Mouse (Mus musculus) liver, adult 2 months (tissue): ENCODE data around the gene Gfod1. TPM values are rescaled to one million over a fixed set of nuclear protein-coding genes. Genes with fewer than 3 reads are reported as not detected.

Experiments
- DNase-seq: peaks from one replicate; pipeline ENCODE4 v3.0.0-alpha.2; 2011; ENCODE audit warnings: low read depth, low spot score; ENCODE audit errors: extremely low read depth
- H3K27ac ChIP-seq: fragments of 200-500 bp; replicated peaks from 2 replicates; pipeline ENCODE4 v1.5.1; 2012; ENCODE audit warnings: low read depth, mild to moderate bottlenecking, control low read depth, inconsistent platforms, low read length; ENCODE audit not compliant: insufficient read depth
- H3K27me3 ChIP-seq: fragments of 200-500 bp; 2 replicates; pipeline ENCODE4 v1.6.1; 2012; ENCODE audit warnings: mild to moderate bottlenecking, moderate library complexity, low read length, inconsistent platforms; ENCODE audit not compliant: control insufficient read depth, insufficient read depth
- H3K36me3 ChIP-seq: fragments of 200-500 bp; 2 replicates; pipeline ENCODE4 v1.6.1; 2012; ENCODE audit warnings: low read length, inconsistent platforms; ENCODE audit not compliant: control insufficient read depth, insufficient read depth
- H3K4me1 ChIP-seq: fragments of 200-500 bp; 2 replicates; pipeline ENCODE4 v1.6.1; 2011; ENCODE audit warnings: low read length; ENCODE audit not compliant: control insufficient read depth, insufficient read depth
- H3K4me3 ChIP-seq: fragments of 200-500 bp; 2 replicates; pipeline ENCODE4 v1.5.1; 2011; ENCODE audit warnings: low read depth, mild to moderate bottlenecking, control low read depth, low read length, moderate library complexity; ENCODE audit not compliant: insufficient read depth
- H3K79me2 ChIP-seq: fragments of 200-500 bp; 2 replicates; pipeline ENCODE4 v1.6.1; 2012; ENCODE audit warnings: inconsistent platforms, mild to moderate bottlenecking, low read length, moderate library complexity; ENCODE audit not compliant: control insufficient read depth, insufficient read depth
- H3K9ac ChIP-seq: fragments of 200-500 bp; 2 replicates; pipeline ENCODE4 v1.6.1; 2012; ENCODE audit warnings: low read depth, mild to moderate bottlenecking, control low read depth, inconsistent platforms, low read length
- CTCF ChIP-seq: fragments of 200-500 bp; IDR thresholded peaks from 2 replicates; pipeline ENCODE4 v1.5.1; 2011; ENCODE audit warnings: low read depth, low read length, control low read depth
- POLR2A ChIP-seq: fragments of 200-500 bp; IDR thresholded peaks from 2 replicates; pipeline ENCODE4 v1.6.1; 2011; ENCODE audit warnings: low read length, control low read depth; ENCODE audit not compliant: insufficient read depth; ENCODE audit errors: extremely low read depth
- WGBS: fragments of 180-500 bp; shearing (Covaris S2); methylation state at CpG from one replicate; pipeline ENCODE4 v1.1.7; 2018; 5-methylcytosine and 5-hydroxymethylcytosine counted together
- polyA plus RNA-seq: library from polyadenylated mRNA; depleted of rRNA; stranded (reverse); fragments of >200 nt; gene quantifications from 2 replicates; pipeline ENCODE4 v1.2.3, GENCODE M21; 2012
- total RNA-seq: library from RNA; depleted of rRNA; stranded (reverse); fragments of >200 nt; gene quantifications from 2 replicates; pipeline ENCODE4 v1.2.3, GENCODE M21; 2014

Gfod1 gene
- total and polyA plus RNA-seq, 2 experiments, result 0.61 to 1.0 TPM

GRCm38 (mm10) chr13:43319396-43319795, 15.4 kb upstream of the Gfod1 start:
- no peak for TF ChIP-seq CTCF
- TF ChIP-seq POLR2A, result no peak
- no peaks in the 10 kb centered on the region for H3K27me3 ChIP-seq

GRCm38 (mm10) chr13:43317411-43317810, 13.4 kb upstream of the Gfod1 start:
- Histone ChIP-seq H3K36me3 (no peaks in the 10 kb centered on the region), H3K4me1 (no peaks in the 10 kb centered on the region)

More at GRCm38 (mm10) chr13:43319396-43319795, 15.4 kb upstream of the Gfod1 start:
- WGBS, result 77% methylated on average over 3 of the region's 3 CpGs
- no peak overlapping the region for H3K27ac ChIP-seq
- H3K79me2 ChIP-seq, result no peaks in the 10 kb centered on the region
- no peak overlapping the region for H3K9ac ChIP-seq
- H3K36me3 ChIP-seq, result no peaks in the 10 kb centered on the region
- no peaks in the 10 kb centered on the region for H3K4me1 ChIP-seq
- DNase-seq, result no peak
- no peak overlapping the region for H3K4me3 ChIP-seq

DNA sequence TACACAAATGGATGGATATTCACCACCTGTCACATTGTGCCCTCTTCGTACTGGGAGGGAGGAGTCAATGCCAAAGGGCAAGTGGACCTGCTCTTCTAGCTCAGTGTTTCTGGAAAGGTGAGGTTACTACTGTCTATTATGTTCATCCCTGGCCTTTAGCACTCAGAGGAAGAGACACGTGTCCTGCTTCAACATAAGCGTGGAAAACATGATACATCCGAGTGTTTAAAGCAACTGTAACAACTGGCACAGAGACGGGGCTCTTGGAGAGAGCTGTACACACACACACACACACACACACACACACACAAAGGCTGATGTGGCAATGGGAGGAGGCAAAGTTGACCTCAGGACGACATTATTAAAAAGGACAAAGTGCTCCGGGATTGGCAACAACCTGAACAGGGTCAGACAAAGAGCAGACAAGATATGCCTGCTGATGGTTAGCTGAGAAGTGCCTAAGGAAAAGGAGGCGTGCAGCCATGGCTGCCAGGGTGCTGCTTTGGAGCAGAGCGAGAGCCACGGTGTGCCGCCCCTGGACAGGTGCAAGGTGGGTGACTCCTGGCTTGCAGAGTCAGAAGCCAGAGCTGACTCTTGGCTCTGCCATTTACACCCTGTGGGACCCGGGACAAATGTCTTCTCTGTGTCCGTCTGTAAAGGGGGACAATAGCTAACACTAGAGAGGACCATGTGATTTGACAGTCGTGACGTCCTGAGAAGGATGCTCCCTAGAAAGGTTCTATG, 1.4 kb upstream of the Gfod1 start:
- H3K4me1 ChIP-seq, result peaks cover 23% of the 10 kb centered on the region
- 42% methylated on average over 15 of the region's 15 CpGs for WGBS
- H3K79me2 ChIP-seq, result peaks cover 13% of the 10 kb centered on the region; the same call in 1 of the 2 replicates
- no peaks in the 10 kb centered on the region for H3K27me3 ChIP-seq
- no peak overlapping the region for H3K9ac ChIP-seq
- no peak overlapping the region for H3K4me3 ChIP-seq
- TF ChIP-seq POLR2A (no peak), CTCF (no peak)
- peak; percentile 96 for DNase-seq
- peak overlapping the region; percentile 53 for H3K27ac ChIP-seq
- H3K36me3 ChIP-seq, result no peaks in the 10 kb centered on the region

More at GRCm38 (mm10) chr13:43317411-43317810, 13.4 kb upstream of the Gfod1 start:
- 71% methylated on average over 5 of the region's 5 CpGs for WGBS
- no peak overlapping the region for H3K9ac ChIP-seq
- no peaks in the 10 kb centered on the region for H3K27me3 ChIP-seq
- no peak overlapping the region for H3K4me3 ChIP-seq
- no peak overlapping the region for H3K27ac ChIP-seq
- no peak for DNase-seq
- TF ChIP-seq POLR2A (no peak), CTCF (no peak)
- no peaks in the 10 kb centered on the region for H3K79me2 ChIP-seq

- Histone ChIP-seq H3K9ac (0 out of 2 replicates have a peak overlapping the region, but pooled peaks have one; percentile 0), H3K4me1 (peaks cover 23% of the 10 kb centered on the region), H3K79me2 (peaks cover 16% of the 10 kb centered on the region; the same call in 1 of the 2 replicates), H3K4me3 (no peak overlapping the region), H3K27ac (peak overlapping the region; percentile 53), H3K36me3 (no peaks in the 10 kb centered on the region), H3K27me3 (no peaks in the 10 kb centered on the region)
- TF ChIP-seq POLR2A (no peak), CTCF (no peak; the same call in 1 of the 2 replicates)
- peak; percentile 93 for DNase-seq
- 3% methylated on average over 11 of the region's 11 CpGs for WGBS
These were observed 728 bp upstream of the Gfod1 start for GRCm38 (mm10) chr13:43304700-43305099.

DNA sequence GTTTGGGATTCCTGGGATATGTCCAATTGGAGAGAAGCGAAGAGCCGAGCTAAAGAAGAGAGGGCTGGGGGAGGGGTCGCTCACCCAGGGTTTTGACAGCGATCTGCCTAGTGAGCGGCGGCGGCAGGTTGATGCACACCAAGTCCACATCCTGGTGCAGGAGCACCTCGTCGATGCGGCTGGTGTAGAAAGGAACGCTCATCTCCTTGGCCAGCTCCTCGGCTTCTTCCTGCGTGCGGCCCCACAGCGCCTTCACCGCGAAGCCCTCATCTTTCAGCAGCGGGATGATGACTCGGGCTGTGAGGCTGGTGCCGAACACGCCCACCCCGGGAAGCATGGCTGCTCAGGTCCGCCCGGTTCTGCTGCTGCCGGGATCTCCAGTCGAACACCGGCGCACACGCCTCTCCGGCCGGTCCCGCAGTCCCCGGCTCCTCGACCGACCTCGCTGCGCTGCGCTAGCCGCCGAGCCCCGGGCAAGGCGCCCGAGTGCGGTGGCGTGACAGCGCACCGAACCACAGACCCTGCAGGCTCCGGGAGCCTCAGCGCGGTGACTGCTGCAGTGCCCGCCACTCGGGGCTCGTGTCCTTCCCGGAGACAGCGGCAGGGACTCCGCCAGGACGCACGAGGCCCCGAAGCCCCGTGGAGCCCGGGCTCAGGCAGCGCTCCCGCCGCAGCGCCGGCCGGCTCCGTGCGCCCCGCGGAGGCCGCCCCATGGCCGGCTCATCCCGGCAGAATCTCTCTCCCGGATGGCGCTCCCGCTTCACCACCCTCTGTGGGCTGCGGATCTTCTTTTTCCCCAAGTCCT, 609 bp downstream of the Gfod1 start:
- peak overlapping the region; percentile 67 for H3K4me3 ChIP-seq
- no peaks in the 10 kb centered on the region for H3K36me3 ChIP-seq
- peak overlapping the region; percentile 80 for H3K9ac ChIP-seq
- H3K79me2 ChIP-seq, result peaks cover 21% of the 10 kb centered on the region; the same call in 1 of the 2 replicates
- DNase-seq, result peak; percentile 12
- no peak for TF ChIP-seq POLR2A
- no peak for TF ChIP-seq CTCF
- under 1% methylated on average over 78 of the region's 78 CpGs for WGBS
- H3K27ac ChIP-seq, result peak overlapping the region; percentile 67
- no peaks in the 10 kb centered on the region for H3K27me3 ChIP-seq
- H3K4me1 ChIP-seq, result peaks cover 23% of the 10 kb centered on the region
